Mouse (Mus musculus) embryonic facial prominence, embryonic 15.5 days (tissue): ENCODE data around the gene Fyn. TPM values are rescaled to one million over a fixed set of nuclear protein-coding genes. Genes with fewer than 3 reads are reported as not detected.

Experiments used
- ATAC-seq: fragments of 200-750 bp; cut with Nextera tagmentation; 2 replicates; pipeline ENCODE4 v1.8.0; 2017; ENCODE audit warnings: low read depth, moderate TSS enrichment; ENCODE audit not compliant: insufficient number of reproducible peaks, low FRiP score, low TSS enrichment
- H3K27ac ChIP-seq: fragments of 300-500 bp; sonication (generic); replicated peaks from 2 replicates; pipeline ENCODE4 v1.5.1; 2015; ENCODE audit warnings: mild to moderate bottlenecking, inconsistent platforms
- H3K27me3 ChIP-seq: fragments of 300-500 bp; sonication (generic); 2 replicates; pipeline ENCODE4 v1.6.1; 2015; ENCODE audit warnings: inconsistent platforms
- H3K36me3 ChIP-seq: fragments of 300-500 bp; sonication (generic); 2 replicates; pipeline ENCODE4 v1.6.1; 2015; ENCODE audit warnings: mild to moderate bottlenecking, inconsistent platforms
- H3K4me1 ChIP-seq: fragments of 300-500 bp; sonication (generic); 2 replicates; pipeline ENCODE4 v1.6.1; 2015; ENCODE audit warnings: inconsistent platforms
- H3K4me2 ChIP-seq: fragments of 300-500 bp; sonication (generic); replicated peaks from 2 replicates; pipeline ENCODE4 v1.6.1; 2015; ENCODE audit warnings: mild to moderate bottlenecking, inconsistent platforms
- H3K4me3 ChIP-seq: fragments of 300-500 bp; sonication (generic); replicated peaks from 2 replicates; pipeline ENCODE4 v1.5.1; 2015; ENCODE audit warnings: mild to moderate bottlenecking, inconsistent platforms
- H3K9ac ChIP-seq: fragments of 300-500 bp; sonication (generic); 2 replicates; pipeline ENCODE4 v1.6.1; 2015; ENCODE audit warnings: inconsistent platforms
- H3K9me3 ChIP-seq: fragments of 300-500 bp; sonication (generic); replicated peaks from 2 replicates; pipeline ENCODE4 v1.6.1; 2016; ENCODE audit warnings: inconsistent platforms
- WGBS: fragments of 180-500 bp; shearing (Covaris S2); methylation state at CpG from one replicate; pipeline ENCODE4 v1.1.7; 2015; 5-methylcytosine and 5-hydroxymethylcytosine counted together
- polyA plus RNA-seq: library from polyadenylated mRNA; unstranded; fragments of >200 nt; fragmentation: Nextera tagmentation; extraction: Ambion mirVana; gene quantifications from 2 replicates; pipeline ENCODE4 v1.2.1, GENCODE M21; 2015

Gene Fyn
- polyA plus RNA-seq, 1 experiment from 2014 or later, result 42.8 TPM

GRCm38 (mm10) chr10:39398924-39399323 lies 30.3 kb downstream of the Fyn start:
- ATAC-seq, result no peak
- Histone ChIP-seq H3K27me3 (no peaks in the 10 kb centered on the region), H3K9ac (no peak overlapping the region), H3K36me3 (peaks cover 4% of the 10 kb centered on the region; the same call in 1 of the 2 replicates), H3K27ac (no peak overlapping the region), H3K4me3 (no peak overlapping the region), H3K4me2 (no peak overlapping the region), H3K9me3 (no peaks in the 10 kb centered on the region), H3K4me1 (no peaks in the 10 kb centered on the region)
- 76% methylated on average over 7 of the region's 7 CpGs for WGBS

- no peak overlapping the region for H3K4me3 ChIP-seq
- no peaks in the 10 kb centered on the region for H3K4me1 ChIP-seq
- H3K9ac ChIP-seq, result no peak overlapping the region
- H3K27me3 ChIP-seq, result no peaks in the 10 kb centered on the region
- ATAC-seq, result no peak
- WGBS, result 88% methylated on average over 5 of the region's 5 CpGs
- H3K4me2 ChIP-seq, result no peak overlapping the region
- no peaks in the 10 kb centered on the region for H3K9me3 ChIP-seq
- peaks cover 4% of the 10 kb centered on the region; the same call in 1 of the 2 replicates for H3K36me3 ChIP-seq
- H3K27ac ChIP-seq, result no peak overlapping the region
These were observed 31.5 kb downstream of the Fyn start for GRCm38 (mm10) chr10:39400155-39400554.

- Histone ChIP-seq H3K9ac (no peak overlapping the region), H3K27ac (no peak overlapping the region), H3K9me3 (no peaks in the 10 kb centered on the region), H3K4me2 (no peak overlapping the region), H3K27me3 (no peaks in the 10 kb centered on the region), H3K4me3 (no peak overlapping the region), H3K36me3 (peaks cover 4% of the 10 kb centered on the region; the same call in 1 of the 2 replicates), H3K4me1 (no peaks in the 10 kb centered on the region; the same call in 1 of the 2 replicates)
- 77% methylated on average over 6 of the region's 6 CpGs for WGBS
- ATAC-seq, result no peak
These were observed 33.8 kb downstream of the Fyn start for GRCm38 (mm10) chr10:39402487-39402886.

GRCm38 (mm10) chr10:39403706-39404105 lies 35.1 kb downstream of the Fyn start:
- H3K4me1 ChIP-seq, result no peaks in the 10 kb centered on the region; the same call in 1 of the 2 replicates
- WGBS, result 85% methylated on average over 6 of the region's 6 CpGs
- H3K27me3 ChIP-seq, result no peaks in the 10 kb centered on the region
- peaks cover 4% of the 10 kb centered on the region; the same call in 1 of the 2 replicates for H3K36me3 ChIP-seq
- H3K27ac ChIP-seq, result no peak overlapping the region
- no peaks in the 10 kb centered on the region for H3K9me3 ChIP-seq
- ATAC-seq, result no peak
- no peak overlapping the region for H3K4me2 ChIP-seq
- no peak overlapping the region for H3K4me3 ChIP-seq
- no peak overlapping the region for H3K9ac ChIP-seq

- ATAC-seq, result no peak
- Histone ChIP-seq H3K27ac (no peak overlapping the region), H3K9ac (no peak overlapping the region), H3K27me3 (no peaks in the 10 kb centered on the region), H3K36me3 (peaks cover 4% of the 10 kb centered on the region; the same call in 1 of the 2 replicates), H3K4me3 (no peak overlapping the region), H3K4me1 (no peaks in the 10 kb centered on the region; the same call in 1 of the 2 replicates), H3K4me2 (no peak overlapping the region), H3K9me3 (no peaks in the 10 kb centered on the region)
- WGBS, result 85% methylated on average over 4 of the region's 4 CpGs
These were observed 35.5 kb downstream of the Fyn start for GRCm38 (mm10) chr10:39404175-39404574.

GRCm38 (mm10) chr10:39405982-39406797 lies 37.5 kb downstream of the Fyn start:
- ATAC-seq, result no peak
- Histone ChIP-seq H3K9me3 (no peaks in the 10 kb centered on the region), H3K27ac (no peak overlapping the region)

GRCm38 (mm10) chr10:39406798-39407189 lies 38.1 kb downstream of the Fyn start:
- WGBS, result 78% methylated on average over 7 of the region's 7 CpGs

More at GRCm38 (mm10) chr10:39405982-39406797, 37.5 kb downstream of the Fyn start:
- Histone ChIP-seq H3K4me3 (no peak overlapping the region), H3K9ac (no peak overlapping the region), H3K4me2 (no peak overlapping the region), H3K36me3 (no peaks in the 10 kb centered on the region), H3K4me1 (no peaks in the 10 kb centered on the region; the same call in 1 of the 2 replicates), H3K27me3 (no peaks in the 10 kb centered on the region)
- WGBS, result 63% methylated on average over 10 of the region's 10 CpGs

GRCm38 (mm10) chr10:39407553-39407952 lies 38.9 kb downstream of the Fyn start:
- no peak for ATAC-seq
- Histone ChIP-seq H3K27ac (no peak overlapping the region), H3K4me3 (no peak overlapping the region), H3K36me3 (no peaks in the 10 kb centered on the region), H3K9me3 (no peaks in the 10 kb centered on the region), H3K4me2 (no peak overlapping the region), H3K9ac (no peak overlapping the region), H3K4me1 (no peaks in the 10 kb centered on the region; the same call in 1 of the 2 replicates), H3K27me3 (no peaks in the 10 kb centered on the region)
- 93% methylated on average over 2 of the region's 2 CpGs for WGBS

More at GRCm38 (mm10) chr10:39406798-39407189, 38.1 kb downstream of the Fyn start:
- ATAC-seq, result no peak
- Histone ChIP-seq H3K9ac (no peak overlapping the region), H3K27ac (no peak overlapping the region), H3K4me1 (no peaks in the 10 kb centered on the region; the same call in 1 of the 2 replicates), H3K4me3 (no peak overlapping the region), H3K27me3 (no peaks in the 10 kb centered on the region), H3K36me3 (no peaks in the 10 kb centered on the region), H3K9me3 (no peaks in the 10 kb centered on the region), H3K4me2 (no peak overlapping the region)

- 72% methylated on average over 7 of the region's 7 CpGs for WGBS
These were observed 40.9 kb downstream of the Fyn start for GRCm38 (mm10) chr10:39409602-39410001.

GRCm38 (mm10) chr10:39410151-39410649 lies 41.5 kb downstream of the Fyn start:
- Histone ChIP-seq H3K9me3 (no peaks in the 10 kb centered on the region), H3K4me3 (no peak overlapping the region), H3K4me1 (peaks cover 8% of the 10 kb centered on the region; the same call in 1 of the 2 replicates), H3K36me3 (no peaks in the 10 kb centered on the region), H3K27ac (no peak overlapping the region), H3K4me2 (no peak overlapping the region), H3K27me3 (no peaks in the 10 kb centered on the region), H3K9ac (no peak overlapping the region)
- 77% methylated on average over 6 of the region's 6 CpGs for WGBS
- ATAC-seq, result no peak

More at GRCm38 (mm10) chr10:39409602-39410001, 40.9 kb downstream of the Fyn start:
- peaks cover 4% of the 10 kb centered on the region; the same call in 1 of the 2 replicates for H3K4me1 ChIP-seq
- H3K27ac ChIP-seq, result no peak overlapping the region
- H3K4me2 ChIP-seq, result no peak overlapping the region
- no peaks in the 10 kb centered on the region for H3K27me3 ChIP-seq
- H3K9me3 ChIP-seq, result no peaks in the 10 kb centered on the region
- no peak overlapping the region for H3K9ac ChIP-seq
- ATAC-seq, result no peak
- no peak overlapping the region for H3K4me3 ChIP-seq
- no peaks in the 10 kb centered on the region for H3K36me3 ChIP-seq

GRCm38 (mm10) chr10:39411857-39412559 lies 43.4 kb downstream of the Fyn start:
- Histone ChIP-seq H3K4me2 (no peak overlapping the region), H3K4me1 (peaks cover 17% of the 10 kb centered on the region; the same call in 1 of the 2 replicates), H3K27ac (no peak overlapping the region), H3K9ac (no peak overlapping the region), H3K9me3 (no peaks in the 10 kb centered on the region), H3K27me3 (no peaks in the 10 kb centered on the region), H3K36me3 (no peaks in the 10 kb centered on the region), H3K4me3 (no peak overlapping the region)
- 73% methylated on average over 8 of the region's 8 CpGs for WGBS
- ATAC-seq, result no peak
